In genomic region chr11:33740187-33740586, GRCm38 (mm10) we compare ENCODE assay signal across 20 mouse cellular contexts.
A peak's percentile ranks its signal among the peaks of the same experiment; 100 is the strongest.
DNase-seq lines count a peak whose midpoint lies in the region; TF ChIP-seq lines count a peak whose summit lies in the region.
"Had no signal": no experiment of that assay in that cellular context is flagged by ENCODE, and none has a peak within 500 bp of the region (broad histone marks: within the 10 kb centered on the region; RNA-seq: fewer than 3 reads in every experiment).

No protein-coding gene starts in this region.

- no peaks in the 10 kb centered on the region for H3K79me2 ChIP-seq in C2C12 (ENCODE audit: control insufficient read depth, insufficient read depth)

- TF ChIP-seq CTCF in C2C12 (IDR thresholded peaks at IDR 0.05; ENCODE audit: control insufficient read depth, insufficient read depth, insufficient read length) = no peak

- H3ac ChIP-seq in C2C12 (ENCODE audit: control insufficient read depth, insufficient read length, low read depth) = no peak overlapping the region

- no peaks in the 10 kb centered on the region for H3K36me3 ChIP-seq in C2C12 (ENCODE audit: control insufficient read depth, insufficient read depth)
- H3K36me3 ChIP-seq: embryonic facial prominence, embryonic 13.5 days; embryonic facial prominence, embryonic 15.5 days; forebrain, embryonic 10.5 days; forebrain, embryonic 12.5 days had no signal

- peak; percentile 32 to 43 for DNase-seq in cerebellum, postnatal 10 days
- no peak for DNase-seq in cerebellum, postnatal 25 days
- DNase-seq in 3134 (ENCODE audit: extremely low read depth, insufficient read length, low spot score) = peak; percentile 62
- no peak for DNase-seq in layer of hippocampus, adult 9-11 months
- DNase-seq: adrenal gland, adult 2 months; adrenal gland, postnatal 10 days; adrenal gland, postnatal 25 days; B cell, adult 2 months; cerebellum, adult 11 months; cerebellum, adult 18-20 months; cerebellum, adult 8-10 months; cerebellum, adult 9-11 months; cerebellum, postnatal 36 days; embryo, embryonic 11 days had no signal

- H3K79me3 ChIP-seq in C2C12 (ENCODE audit: low read depth) = no peaks in the 10 kb centered on the region

- no peak overlapping the region for H3K4me3 ChIP-seq in C2C12 (ENCODE audit: insufficient read depth, poor library complexity, severe bottlenecking)
- H3K4me3 ChIP-seq: embryonic facial prominence, embryonic 13.5 days; embryonic facial prominence, embryonic 15.5 days; erythroblast, embryonic 14.5 days; forebrain, embryonic 10.5 days; forebrain, embryonic 12.5 days had no signal

- H3K27me3 ChIP-seq in C2C12 (ENCODE audit: control insufficient read depth, insufficient read depth, insufficient read length) = peaks cover 26% of the 10 kb centered on the region
- H3K27me3 ChIP-seq: forebrain, embryonic 12.5 days had no signal

TF ChIP-seq in C2C12, 6 proteins besides CTCF, POLR2A, EP300 and RAD21:
- TF ChIP-seq MYOD1 (IDR thresholded peaks at IDR 0.05; ENCODE audit: control insufficient read depth, insufficient read length, low read depth) (no peak), USF1 (IDR thresholded peaks at IDR 0.05; ENCODE audit: low read depth) (no peak), MAX (IDR thresholded peaks at IDR 0.05) (peak; percentile 28), FOSL1 (IDR thresholded peaks at IDR 0.05; ENCODE audit: insufficient read depth, low read length, poor library complexity, severe bottlenecking) (peak; percentile 80)

Comparison
In these comparisons a context has a peak if more than half of its experiments do, and no peak if none do; other contexts are left out.
1. DNase-seq: peak in cerebellum, postnatal 10 days (2 of 2) and 3134 (single experiment); none in cerebellum, postnatal 25 days (0 of 2) and layer of hippocampus, adult 9-11 months (single experiment).